Mouse (Mus musculus) stomach, postnatal 0 days (tissue): ENCODE measurements around the gene Gnb4. TPM values are rescaled to one million over a fixed set of nuclear protein-coding genes. Genes with fewer than 3 reads are reported as not detected.

ENCODE experiments used
- ATAC-seq: fragments of 200-750 bp; cut with Nextera tagmentation; 2 replicates; pipeline ENCODE4 v1.8.0; 2017; ENCODE audit not compliant: low FRiP score, low TSS enrichment
- DNase-seq: peaks from one replicate; pipeline ENCODE4 v3.0.0-alpha.2; 2016; ENCODE audit warnings: low spot score
- H3K27ac ChIP-seq: fragments of 300-500 bp; sonication (generic); replicated peaks from 2 replicates; pipeline ENCODE4 v1.5.1; 2014; ENCODE audit warnings: mild to moderate bottlenecking, control low read depth
- H3K27me3 ChIP-seq: fragments of 300-500 bp; sonication (generic); 2 replicates; pipeline ENCODE4 v1.6.1; 2014; ENCODE audit warnings: low read length; ENCODE audit not compliant: control insufficient read depth, insufficient read depth
- H3K36me3 ChIP-seq: fragments of 300-500 bp; sonication (generic); 2 replicates; pipeline ENCODE4 v1.6.1; 2014; ENCODE audit warnings: low read length, mixed read lengths; ENCODE audit not compliant: control insufficient read depth, insufficient read depth
- H3K4me1 ChIP-seq: fragments of 300-500 bp; sonication (generic); replicated peaks from 2 replicates; pipeline ENCODE4 v1.6.1; 2014; ENCODE audit warnings: antibody characterized with exemption; ENCODE audit not compliant: control insufficient read depth, insufficient read depth
- H3K4me2 ChIP-seq: fragments of 300-500 bp; sonication (generic); replicated peaks from 2 replicates; pipeline ENCODE4 v1.6.1; 2014; ENCODE audit warnings: low read depth, mild to moderate bottlenecking, control low read depth, moderate library complexity
- H3K4me3 ChIP-seq: fragments of 300-500 bp; sonication (generic); 2 replicates; pipeline ENCODE4 v1.5.1; 2014; ENCODE audit warnings: low read depth, low read length, control low read depth
- H3K9ac ChIP-seq: fragments of 300-500 bp; sonication (generic); 2 replicates; pipeline ENCODE4 v1.6.1; 2014; ENCODE audit warnings: mild to moderate bottlenecking, low read length, control low read depth, mixed read lengths
- H3K9me3 ChIP-seq: fragments of 300-500 bp; sonication (generic); 2 replicates; pipeline ENCODE4 v1.6.1; 2016; ENCODE audit warnings: low read length; ENCODE audit not compliant: control insufficient read depth
- CTCF ChIP-seq: IDR thresholded peaks from 2 replicates; pipeline ENCODE4 v1.5.1; 2016; ENCODE audit warnings: antibody characterized with exemption, low read depth, mild to moderate bottlenecking, moderate library complexity
- EP300 ChIP-seq: optimal IDR thresholded peaks from 2 replicates; pipeline ENCODE3; 2016; ENCODE audit warnings: antibody characterized with exemption
- WGBS: fragments of 180-500 bp; shearing (Covaris S2); extraction: QIAGEN DNeasy Blood & Tissue Kit; methylation state at CpG from one replicate; pipeline ENCODE4 v1.1.7; 2014; 5-methylcytosine and 5-hydroxymethylcytosine counted together
- polyA plus RNA-seq: library from polyadenylated mRNA; unstranded; fragments of >200 nt; fragmentation: Nextera tagmentation; extraction: Ambion mirVana; gene quantifications from 2 replicates; pipeline ENCODE4 v1.2.1, GENCODE M21; 2015

Gnb4 gene
- polyA plus RNA-seq, 1 experiment from 2014 or later = 42.6 TPM

DNA sequence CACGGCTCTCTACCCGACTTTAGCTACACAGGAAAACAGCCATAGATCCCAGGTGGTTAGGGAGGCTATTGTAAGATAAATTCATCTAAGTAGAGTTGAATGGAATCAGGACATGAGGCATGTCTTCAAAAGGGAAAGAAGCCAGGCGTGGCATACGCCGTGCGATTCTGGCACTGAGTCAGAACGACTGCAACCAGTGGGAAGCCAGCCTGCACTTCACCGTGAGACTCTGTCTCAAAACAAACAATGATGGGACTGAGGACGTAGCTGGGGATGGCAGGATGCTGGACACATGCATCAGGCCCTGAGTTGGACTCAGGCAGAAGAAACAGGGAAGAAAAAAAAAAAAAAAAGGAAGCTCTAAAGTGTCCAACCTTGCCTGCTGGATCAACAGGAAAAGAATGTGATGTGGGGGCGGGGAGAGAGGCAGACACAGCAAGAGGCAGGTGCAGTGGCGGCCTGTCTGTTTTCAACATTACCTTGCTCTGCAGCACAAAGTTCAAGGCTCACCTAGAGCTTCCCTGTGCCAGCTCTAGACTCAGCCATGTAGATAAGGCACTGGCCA lies 4.7 kb downstream of the Gnb4 start:
- Histone ChIP-seq H3K4me2 (no peak overlapping the region), H3K27me3 (no peaks in the 10 kb centered on the region), H3K9ac (no peak overlapping the region), H3K36me3 (no peaks in the 10 kb centered on the region), H3K4me3 (no peak overlapping the region), H3K27ac (no peak overlapping the region), H3K4me1 (no peaks in the 10 kb centered on the region), H3K9me3 (no peaks in the 10 kb centered on the region)
- ATAC-seq (no peak), DNase-seq (no peak)
- WGBS = 65% methylated on average over 11 of the region's 11 CpGs
- no peak for TF ChIP-seq CTCF
- TF ChIP-seq EP300 = no peak

DNA sequence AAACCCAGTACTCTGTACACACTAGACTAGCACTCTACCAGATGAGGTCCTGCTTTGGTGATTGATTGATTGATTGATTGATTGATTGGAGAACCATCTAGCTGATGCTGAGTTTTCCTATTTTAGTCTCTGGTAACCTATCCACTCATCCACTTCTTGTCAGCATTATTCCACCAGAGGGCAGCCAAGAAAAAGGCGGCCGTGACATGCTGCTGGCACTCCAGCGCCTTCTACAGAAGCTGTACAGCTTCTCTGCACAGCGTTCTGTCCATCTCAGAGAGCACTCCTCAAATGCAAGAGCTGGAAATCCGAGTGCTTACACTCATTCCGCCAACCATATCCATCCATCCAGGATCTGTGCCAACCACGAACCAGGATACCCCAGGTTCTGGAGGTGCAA lies 5.8 kb downstream of the Gnb4 start:
- Histone ChIP-seq H3K9ac (no peak overlapping the region), H3K4me2 (no peak overlapping the region), H3K4me3 (no peak overlapping the region), H3K36me3 (no peaks in the 10 kb centered on the region), H3K4me1 (no peaks in the 10 kb centered on the region), H3K27ac (no peak overlapping the region), H3K27me3 (no peaks in the 10 kb centered on the region), H3K9me3 (no peaks in the 10 kb centered on the region)
- 22% methylated on average over 7 of the region's 7 CpGs for WGBS
- TF ChIP-seq EP300 (no peak), CTCF (peak; percentile 83)
- DNase-seq (peak; percentile 47), ATAC-seq (peak; percentile 26; the same call in 1 of the 2 replicates)

DNA sequence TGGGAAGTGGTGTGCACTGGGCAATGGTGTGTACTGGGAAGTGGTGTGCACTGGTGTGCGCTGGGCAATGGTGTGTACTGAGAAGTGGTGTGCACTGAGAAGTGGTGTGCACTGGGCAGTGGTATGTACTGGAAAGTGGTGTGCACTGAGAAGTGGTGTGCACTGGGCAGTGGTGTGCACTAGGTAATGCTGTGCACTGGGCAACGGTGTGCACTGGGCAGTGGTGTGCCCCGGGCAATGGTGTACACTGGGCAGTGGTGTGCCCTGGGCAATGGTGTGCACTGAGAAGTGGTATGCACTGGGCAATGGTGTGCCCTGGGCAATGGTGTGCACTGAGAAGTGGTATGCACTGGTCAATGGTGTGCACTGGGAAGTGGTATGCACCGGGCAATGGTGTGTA lies 7.2 kb downstream of the Gnb4 start:
- H3K4me2 ChIP-seq = no peak overlapping the region

DNA sequence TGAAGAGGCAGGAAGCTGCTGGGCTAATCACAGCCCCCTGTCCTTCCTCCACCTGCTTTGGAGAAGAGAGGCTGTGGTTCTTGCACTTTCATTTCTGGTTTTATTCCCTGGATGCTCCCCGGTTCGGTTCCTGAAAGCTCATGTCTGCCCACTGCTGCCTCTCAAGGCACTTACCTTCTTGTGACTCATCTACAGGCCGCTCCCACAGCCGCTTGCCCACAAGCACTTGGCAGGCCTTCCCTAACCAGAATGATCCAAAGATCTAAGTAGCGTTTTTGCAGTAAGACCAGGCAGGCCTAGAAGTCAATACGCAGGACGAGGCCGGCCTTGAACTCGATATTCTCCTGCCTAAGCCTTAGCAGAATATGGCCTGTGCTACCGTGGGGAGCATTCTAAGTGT lies 15.3 kb downstream of the Gnb4 start:
- Histone ChIP-seq H3K27ac (no peak overlapping the region), H3K36me3 (no peaks in the 10 kb centered on the region; the same call in 1 of the 2 replicates), H3K9ac (no peak overlapping the region), H3K27me3 (no peaks in the 10 kb centered on the region), H3K4me1 (no peaks in the 10 kb centered on the region), H3K4me2 (no peak overlapping the region), H3K4me3 (no peak overlapping the region), H3K9me3 (no peaks in the 10 kb centered on the region)
- ATAC-seq (no peak), DNase-seq (no peak)
- TF ChIP-seq CTCF (no peak), EP300 (no peak)
- 84% methylated on average over 10 of the region's 10 CpGs for WGBS

More for the DNA sequence above, 7.2 kb downstream of the Gnb4 start:
- Histone ChIP-seq H3K9me3 (no peaks in the 10 kb centered on the region), H3K4me1 (no peaks in the 10 kb centered on the region), H3K27ac (no peak overlapping the region), H3K4me3 (no peak overlapping the region), H3K36me3 (no peaks in the 10 kb centered on the region), H3K9ac (no peak overlapping the region), H3K27me3 (no peaks in the 10 kb centered on the region)
- TF ChIP-seq CTCF = no peak
- TF ChIP-seq EP300 = no peak
- DNase-seq (no peak), ATAC-seq (no peak)
- WGBS = 97% methylated on average over 4 of the region's 4 CpGs

DNA sequence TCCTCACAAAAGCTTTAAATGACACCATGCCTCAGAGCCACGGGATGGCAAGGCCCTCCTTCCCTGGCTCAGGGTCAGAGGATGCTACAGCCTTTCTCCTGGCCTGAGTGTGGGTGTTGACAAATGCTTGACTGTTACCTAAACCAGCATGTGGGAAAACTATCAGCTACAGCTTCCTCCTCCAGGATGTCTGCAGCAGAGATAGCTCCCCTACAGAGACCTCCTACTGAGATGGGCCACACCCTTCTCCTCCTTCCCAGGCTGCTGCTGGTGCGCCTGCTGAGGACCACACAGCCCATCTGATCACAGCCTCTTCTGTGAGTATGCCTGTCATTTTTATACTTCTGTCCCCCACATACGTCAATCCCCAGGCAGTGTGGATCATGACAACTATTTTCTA lies 17.1 kb downstream of the Gnb4 start:
- Histone ChIP-seq H3K4me3 (no peak overlapping the region), H3K36me3 (no peaks in the 10 kb centered on the region; the same call in 1 of the 2 replicates), H3K9me3 (no peaks in the 10 kb centered on the region), H3K27ac (no peak overlapping the region), H3K9ac (no peak overlapping the region), H3K4me1 (no peaks in the 10 kb centered on the region), H3K4me2 (no peak overlapping the region), H3K27me3 (no peaks in the 10 kb centered on the region)
- no peak for ATAC-seq
- TF ChIP-seq CTCF = no peak
- TF ChIP-seq EP300 = no peak
- WGBS = 62% methylated on average over 3 of the region's 3 CpGs
- DNase-seq = no peak

DNA sequence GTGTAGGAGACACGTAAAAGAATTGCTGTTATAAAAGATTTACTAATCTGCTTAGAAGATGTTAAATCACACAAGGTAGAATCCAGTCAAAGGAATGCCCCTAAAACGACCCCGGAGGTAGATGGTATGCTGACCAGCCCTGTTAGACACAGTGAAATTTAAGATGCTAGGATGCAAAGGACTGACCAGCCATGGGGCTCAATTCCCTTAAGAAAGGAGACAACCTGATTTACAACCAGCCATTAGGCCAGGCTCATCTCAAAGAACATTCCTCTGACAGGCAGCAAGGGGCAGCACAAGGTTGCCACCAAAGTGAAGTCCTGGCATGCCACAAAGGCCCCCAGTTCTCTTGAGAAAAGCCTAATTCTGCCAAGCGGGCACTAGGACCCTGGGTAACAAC lies 21.3 kb downstream of the Gnb4 start:
- 69% methylated on average over 4 of the region's 4 CpGs for WGBS
- no peak for DNase-seq
- Histone ChIP-seq H3K4me2 (no peak overlapping the region), H3K36me3 (peaks cover 2% of the 10 kb centered on the region; the same call in 1 of the 2 replicates), H3K27ac (no peak overlapping the region), H3K9me3 (no peaks in the 10 kb centered on the region), H3K27me3 (no peaks in the 10 kb centered on the region), H3K4me3 (no peak overlapping the region), H3K4me1 (no peaks in the 10 kb centered on the region), H3K9ac (no peak overlapping the region)
- no peak for ATAC-seq
- TF ChIP-seq EP300 = no peak
- no peak for TF ChIP-seq CTCF
